Mouse (Mus musculus): ENCODE data around the gene Grid2ip. TPM values are rescaled to one million over a fixed set of nuclear protein-coding genes. Genes with fewer than 3 reads are reported as not detected.

Grid2ip gene
- total and polyA plus RNA-seq, 2 experiments from 2014 or later, result not detected

DNA sequence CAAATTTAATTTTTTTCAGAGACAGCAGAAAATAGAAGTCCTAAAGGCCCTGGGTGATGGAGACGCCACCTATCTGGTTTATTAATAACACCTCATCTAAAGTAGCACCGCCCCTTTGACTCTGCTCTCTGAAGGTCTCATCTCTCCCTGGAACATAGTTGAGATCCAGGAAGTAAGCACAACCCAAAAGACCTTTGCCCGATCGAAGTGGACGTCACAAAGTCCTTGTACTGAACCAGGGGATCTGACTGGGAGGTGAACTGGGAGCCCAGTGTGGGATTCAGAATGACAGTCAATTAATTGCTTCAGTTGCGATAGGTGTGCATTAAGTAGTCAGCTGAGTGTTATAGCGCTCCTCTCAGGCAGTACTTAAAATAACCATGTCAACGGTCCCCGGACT, 48.1 kb downstream of the Grid2ip start:
- Histone ChIP-seq H3K9ac (replicated peaks; ENCODE audit: low read depth, low read length) (no peak overlapping the region; the same call in 1 of the 2 replicates), H3K4me1 (ENCODE audit: control insufficient read depth, insufficient read depth) (peaks cover 17% of the 10 kb centered on the region)

DNA sequence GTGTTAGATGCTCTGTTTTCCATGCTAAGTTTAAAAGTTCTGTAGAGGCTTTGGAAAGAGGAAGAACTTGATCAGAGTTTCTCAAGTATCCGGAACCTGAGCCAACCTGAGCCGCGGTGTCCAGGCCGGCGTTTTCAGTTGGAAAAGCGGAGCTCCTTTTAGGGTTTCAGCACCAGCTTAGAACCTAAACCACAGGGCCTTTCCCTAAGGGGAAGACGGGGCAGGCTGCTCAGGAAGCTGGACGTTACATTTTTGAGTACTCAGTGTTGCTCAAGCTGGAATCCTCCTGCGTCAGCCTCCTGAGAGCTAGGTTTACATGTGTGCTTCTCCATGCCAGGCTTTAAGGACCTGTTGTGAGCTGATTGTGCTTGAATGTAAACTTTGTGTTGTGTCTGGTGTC, 49.4 kb downstream of the Grid2ip start:
- Histone ChIP-seq H3K4me1 (ENCODE audit: control insufficient read depth, insufficient read depth) (peaks cover 17% of the 10 kb centered on the region), H3K4me3 (ENCODE audit: low read depth, low read length) (no peak overlapping the region), H3K9me3 (replicated peaks; ENCODE audit: control insufficient read depth, low read length) (no peaks in the 10 kb centered on the region), H3K4me2 (ENCODE audit: low read depth, low read length) (no peak overlapping the region), H3K36me3 (replicated peaks; ENCODE audit: control insufficient read depth, insufficient read depth, low read length) (peaks cover 18% of the 10 kb centered on the region; the same call in 1 of the 2 replicates), H3K27ac (ENCODE audit: low read depth) (no peak overlapping the region), H3K9ac (replicated peaks; ENCODE audit: low read depth, low read length) (no peak overlapping the region), H3K27me3 (ENCODE audit: control insufficient read depth, insufficient read depth, low read length) (no peaks in the 10 kb centered on the region)
- DNase-seq (ENCODE audit: low spot score) (no peak), ATAC-seq (ENCODE audit: insufficient read depth, low read depth) (no peak)
- no peak for TF ChIP-seq EP300 (IDR thresholded peaks at IDR 0.05; ENCODE audit: low read depth)
- no peak for TF ChIP-seq CTCF (IDR thresholded peaks at IDR 0.05; ENCODE audit: low read depth)
- 94% methylated on average over 9 of the region's 9 CpGs for WGBS

More for the DNA sequence above, 48.1 kb downstream of the Grid2ip start:
- 61% methylated on average over 9 of the region's 9 CpGs for WGBS
- no peak overlapping the region for H3K4me3 ChIP-seq (ENCODE audit: low read depth, low read length)
- no peak overlapping the region for H3K27ac ChIP-seq (ENCODE audit: low read depth)
- ATAC-seq (ENCODE audit: insufficient read depth, low read depth), result no peak
- H3K36me3 ChIP-seq (replicated peaks; ENCODE audit: control insufficient read depth, insufficient read depth, low read length), result peaks cover 18% of the 10 kb centered on the region; the same call in 1 of the 2 replicates
- TF ChIP-seq EP300 (IDR thresholded peaks at IDR 0.05; ENCODE audit: low read depth) (no peak), CTCF (IDR thresholded peaks at IDR 0.05; ENCODE audit: low read depth) (no peak)
- peak overlapping the region; percentile 15; the same call in 1 of the 2 replicates for H3K4me2 ChIP-seq (ENCODE audit: low read depth, low read length)
- H3K27me3 ChIP-seq (ENCODE audit: control insufficient read depth, insufficient read depth, low read length), result no peaks in the 10 kb centered on the region
- no peak for DNase-seq (ENCODE audit: low spot score)
- H3K9me3 ChIP-seq (replicated peaks; ENCODE audit: control insufficient read depth, low read length), result no peaks in the 10 kb centered on the region

DNA sequence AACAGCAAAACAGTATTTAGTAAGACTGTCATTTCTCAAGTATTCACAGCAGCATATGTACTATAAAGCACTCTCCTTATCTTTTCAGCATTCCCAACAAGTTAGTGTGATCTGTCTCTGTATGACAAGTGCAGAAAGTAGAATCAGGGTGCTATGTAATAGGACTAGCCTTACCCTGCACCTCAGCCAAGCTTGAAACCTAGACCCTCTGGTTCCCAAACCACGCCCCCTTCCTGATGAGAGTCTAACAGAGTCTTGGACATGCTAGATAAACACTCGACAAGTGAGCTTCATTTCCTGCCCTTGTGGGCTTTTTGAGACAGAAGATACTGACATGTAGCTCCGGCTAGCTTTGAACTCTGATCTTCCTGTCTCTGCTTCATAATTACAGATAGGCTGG, 52.1 kb downstream of the Grid2ip start:
- WGBS, result 55% methylated on average over 3 of the region's 3 CpGs
- Histone ChIP-seq H3K9me3 (replicated peaks; ENCODE audit: control insufficient read depth, low read length) (no peaks in the 10 kb centered on the region), H3K4me2 (ENCODE audit: low read depth, low read length) (no peak overlapping the region), H3K27ac (ENCODE audit: low read depth) (no peak overlapping the region), H3K9ac (replicated peaks; ENCODE audit: low read depth, low read length) (no peak overlapping the region), H3K27me3 (ENCODE audit: control insufficient read depth, insufficient read depth, low read length) (no peaks in the 10 kb centered on the region), H3K36me3 (replicated peaks; ENCODE audit: control insufficient read depth, insufficient read depth, low read length) (peaks cover 35% of the 10 kb centered on the region), H3K4me3 (ENCODE audit: low read depth, low read length) (no peak overlapping the region), H3K4me1 (ENCODE audit: control insufficient read depth, insufficient read depth) (peaks cover 8% of the 10 kb centered on the region; the same call in 1 of the 2 replicates)
- no peak for ATAC-seq (ENCODE audit: insufficient read depth, low read depth)
- DNase-seq (ENCODE audit: low spot score), result no peak
- TF ChIP-seq EP300 (IDR thresholded peaks at IDR 0.05; ENCODE audit: low read depth) (no peak), CTCF (IDR thresholded peaks at IDR 0.05; ENCODE audit: low read depth) (no peak)

DNA sequence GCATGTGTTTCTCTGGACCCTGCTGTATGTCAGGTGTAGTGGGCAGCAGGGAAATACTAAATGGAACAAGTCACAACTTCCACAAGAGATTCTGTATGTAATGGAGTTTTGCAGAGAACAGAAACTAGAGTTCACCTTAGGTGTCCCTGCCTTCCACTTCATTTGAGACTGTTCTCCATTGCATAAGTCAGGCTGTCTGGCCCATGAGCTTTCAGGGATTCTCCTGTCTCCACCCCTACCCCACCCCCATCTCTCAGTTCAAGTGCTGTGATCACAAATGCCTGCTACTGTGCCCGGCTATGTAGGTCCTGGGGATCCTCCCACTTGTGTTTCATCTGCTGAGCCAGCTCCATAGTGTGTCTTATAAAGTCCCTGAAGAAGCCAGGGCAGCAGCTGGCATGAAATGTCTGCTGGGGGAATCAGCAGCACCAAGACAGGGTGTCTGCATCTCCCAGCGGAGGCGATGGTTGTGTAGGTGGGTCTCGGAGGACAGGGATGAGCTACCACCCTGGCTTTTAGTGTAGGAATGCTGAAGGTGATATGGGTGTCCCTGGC, 53.8 kb downstream of the Grid2ip start:
- H3K36me3 ChIP-seq (replicated peaks; ENCODE audit: control insufficient read depth, insufficient read depth, low read length), result peaks cover 43% of the 10 kb centered on the region
- DNase-seq (ENCODE audit: low spot score) (no peak), ATAC-seq (ENCODE audit: insufficient read depth, low read depth) (no peak)
- no peak overlapping the region; the same call in 1 of the 2 replicates for H3K9ac ChIP-seq (replicated peaks; ENCODE audit: low read depth, low read length)
- WGBS, result 72% methylated on average over 4 of the region's 4 CpGs
- no peak overlapping the region for H3K4me3 ChIP-seq (ENCODE audit: low read depth, low read length)
- peaks cover 8% of the 10 kb centered on the region; the same call in 1 of the 2 replicates for H3K4me1 ChIP-seq (ENCODE audit: control insufficient read depth, insufficient read depth)
- H3K27ac ChIP-seq (ENCODE audit: low read depth), result no peak overlapping the region
- H3K4me2 ChIP-seq (ENCODE audit: low read depth, low read length), result no peak overlapping the region
- H3K9me3 ChIP-seq (replicated peaks; ENCODE audit: control insufficient read depth, low read length), result no peaks in the 10 kb centered on the region
- TF ChIP-seq EP300 (IDR thresholded peaks at IDR 0.05; ENCODE audit: low read depth) (no peak), CTCF (IDR thresholded peaks at IDR 0.05; ENCODE audit: low read depth) (no peak)
- H3K27me3 ChIP-seq (ENCODE audit: control insufficient read depth, insufficient read depth, low read length), result no peaks in the 10 kb centered on the region

DNA sequence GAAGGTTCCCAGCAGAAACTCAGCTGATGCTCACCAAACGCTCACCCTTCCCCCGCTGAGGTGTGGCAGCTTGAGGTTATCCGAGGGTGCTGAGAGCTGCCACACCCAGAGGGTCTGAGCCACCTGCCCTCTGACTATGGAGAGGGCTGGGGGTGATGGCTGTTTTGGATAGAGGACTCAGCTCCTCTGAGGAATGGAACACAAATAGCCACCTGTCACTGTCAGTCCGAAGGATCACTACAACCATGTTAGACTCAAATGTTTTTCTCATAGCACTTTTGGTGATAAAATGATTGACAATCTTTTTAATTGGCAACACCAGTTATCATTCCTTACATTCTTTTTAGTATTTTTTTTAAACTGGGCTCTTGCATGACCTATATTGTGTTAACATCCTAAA, 64.3 kb downstream of the Grid2ip start:
- DNase-seq (ENCODE audit: low spot score), result no peak
- no peak overlapping the region for H3K4me3 ChIP-seq (ENCODE audit: low read depth, low read length)
- H3K27ac ChIP-seq (ENCODE audit: low read depth), result no peak overlapping the region
- no peak for TF ChIP-seq CTCF (IDR thresholded peaks at IDR 0.05; ENCODE audit: low read depth)
- TF ChIP-seq EP300 (IDR thresholded peaks at IDR 0.05; ENCODE audit: low read depth), result no peak
- ATAC-seq (ENCODE audit: insufficient read depth, low read depth), result no peak
- WGBS, result 71% methylated on average over 4 of the region's 4 CpGs
- no peak overlapping the region for H3K4me2 ChIP-seq (ENCODE audit: low read depth, low read length)
- no peaks in the 10 kb centered on the region for H3K9me3 ChIP-seq (replicated peaks; ENCODE audit: control insufficient read depth, low read length)
- peaks cover 51% of the 10 kb centered on the region for H3K36me3 ChIP-seq (replicated peaks; ENCODE audit: control insufficient read depth, insufficient read depth, low read length)
- H3K4me1 ChIP-seq (ENCODE audit: control insufficient read depth, insufficient read depth), result no peaks in the 10 kb centered on the region
- no peaks in the 10 kb centered on the region for H3K27me3 ChIP-seq (ENCODE audit: control insufficient read depth, insufficient read depth, low read length)
- H3K9ac ChIP-seq (replicated peaks; ENCODE audit: low read depth, low read length), result no peak overlapping the region

DNA sequence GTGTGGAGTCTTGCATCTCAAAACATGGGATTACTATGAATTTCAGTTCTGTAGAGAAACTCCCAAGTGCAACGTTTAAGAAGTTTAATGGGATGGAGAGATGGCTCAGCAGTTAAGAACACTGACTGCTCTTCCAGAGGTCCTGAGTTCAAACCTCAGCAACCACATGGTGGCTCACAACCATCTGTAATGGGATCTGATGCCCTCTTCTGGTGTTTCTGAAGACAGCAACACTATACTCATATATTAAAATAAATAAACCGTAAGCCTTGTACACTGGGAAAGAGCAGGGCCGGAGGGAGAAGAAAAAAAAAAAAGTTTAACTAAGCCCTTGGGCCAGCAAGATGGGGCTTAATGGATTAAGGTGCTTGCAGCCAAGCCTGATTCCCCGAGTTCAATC, 65.9 kb downstream of the Grid2ip start:
- ATAC-seq (ENCODE audit: insufficient read depth, low read depth) (no peak), DNase-seq (ENCODE audit: low spot score) (no peak)
- no peak overlapping the region for H3K27ac ChIP-seq (ENCODE audit: low read depth)
- no peaks in the 10 kb centered on the region for H3K9me3 ChIP-seq (replicated peaks; ENCODE audit: control insufficient read depth, low read length)
- H3K4me2 ChIP-seq (ENCODE audit: low read depth, low read length), result no peak overlapping the region
- no peak for TF ChIP-seq EP300 (IDR thresholded peaks at IDR 0.05; ENCODE audit: low read depth)
- TF ChIP-seq CTCF (IDR thresholded peaks at IDR 0.05; ENCODE audit: low read depth), result peak; percentile 12; the same call in 1 of the 2 replicates
- no peaks in the 10 kb centered on the region for H3K4me1 ChIP-seq (ENCODE audit: control insufficient read depth, insufficient read depth)
- no peak overlapping the region for H3K9ac ChIP-seq (replicated peaks; ENCODE audit: low read depth, low read length)
- no peak overlapping the region for H3K4me3 ChIP-seq (ENCODE audit: low read depth, low read length)
- 83% methylated on average over 4 of the region's 4 CpGs for WGBS
- H3K36me3 ChIP-seq (replicated peaks; ENCODE audit: control insufficient read depth, insufficient read depth, low read length), result peaks cover 38% of the 10 kb centered on the region
- no peaks in the 10 kb centered on the region for H3K27me3 ChIP-seq (ENCODE audit: control insufficient read depth, insufficient read depth, low read length)

Measured in heart, postnatal 0 days (tissue).